In the genomic region with DNA sequence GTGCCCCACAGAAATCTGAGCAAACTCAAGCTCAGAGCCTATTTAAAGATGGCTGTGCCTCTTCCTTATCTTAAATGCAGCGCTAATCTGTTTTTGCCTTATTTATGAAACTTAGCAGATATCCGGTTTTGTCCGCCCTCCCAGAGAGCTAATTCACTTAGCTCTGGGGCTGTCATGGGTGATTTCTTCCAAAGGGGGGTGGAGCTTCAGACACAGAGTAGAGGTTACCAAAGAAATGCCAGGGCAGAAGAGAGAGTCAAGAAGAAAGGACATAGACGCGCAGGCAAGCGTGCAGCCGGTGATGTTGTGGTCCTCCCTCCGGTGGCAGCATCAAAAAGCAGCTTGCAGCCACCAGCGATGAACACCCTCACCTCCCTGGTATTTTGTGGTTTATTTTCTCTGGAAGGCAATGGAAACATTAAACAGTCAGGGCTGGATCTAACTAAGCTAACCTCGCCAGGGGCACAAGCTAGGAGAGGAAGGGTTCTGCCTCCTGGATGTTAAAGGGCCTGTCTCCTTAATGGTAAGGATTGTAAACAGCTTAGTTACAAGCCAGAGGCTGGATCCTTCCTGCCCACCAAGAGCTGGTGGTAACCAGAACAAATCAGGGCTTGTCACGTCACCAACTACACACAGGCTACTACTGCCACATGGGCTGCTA, we compare ENCODE assay signal across 15 mouse cellular contexts.
DNase-seq lines count a peak whose midpoint lies in the region; ATAC-seq and TF ChIP-seq lines count a peak whose summit lies in the region.
"Had no signal": no experiment of that assay in that cellular context is flagged by ENCODE, and none has a peak within 500 bp of the region (broad histone marks: within the 10 kb centered on the region; RNA-seq: fewer than 3 reads in every experiment).

No protein-coding gene starts in this region.

- no peaks in the 10 kb centered on the region for H3K9me3 ChIP-seq in midbrain, postnatal 0 days (ENCODE audit: low read length)
- H3K9me3 ChIP-seq in midbrain, embryonic 15.5 days = no peaks in the 10 kb centered on the region
- H3K9me3 ChIP-seq in embryonic facial prominence, embryonic 11.5 days (replicated peaks; ENCODE audit: control insufficient read depth, low read length) = no peaks in the 10 kb centered on the region
- H3K9me3 ChIP-seq: embryonic facial prominence, embryonic 15.5 days; liver, embryonic 12.5 days had no signal

- no peak overlapping the region for H3K9ac ChIP-seq in midbrain, postnatal 0 days (replicated peaks; ENCODE audit: low read length, poor library complexity, severe bottlenecking)
- no peak overlapping the region for H3K9ac ChIP-seq in midbrain, embryonic 15.5 days
- H3K9ac ChIP-seq in embryonic facial prominence, embryonic 11.5 days (replicated peaks; ENCODE audit: low read length) = no peak overlapping the region
- H3K9ac ChIP-seq: embryonic facial prominence, embryonic 15.5 days; liver, embryonic 12.5 days had no signal

- DNase-seq in midbrain, postnatal 0 days (ENCODE audit: low spot score) = no peak
- DNase-seq in embryonic facial prominence, embryonic 11.5 days (ENCODE audit: low spot score) = peak; percentile 31
- peak; percentile 48 for DNase-seq in kidney, adult 9 months
- no peak for DNase-seq in adrenal gland, postnatal 36 days
- DNase-seq in retina, embryonic 14.5 days (ENCODE audit: low spot score) = no peak
- DNase-seq: cerebellum, postnatal 14 days; heart, adult 18-20 months; lung, postnatal 36 days; right cerebral cortex, postnatal 25 days had no signal

- H3K27ac ChIP-seq in midbrain, postnatal 0 days (ENCODE audit: low read depth, low read length) = no peak overlapping the region
- H3K27ac ChIP-seq in midbrain, embryonic 15.5 days = no peak overlapping the region; the same call in 1 of the 2 replicates
- no peak overlapping the region for H3K27ac ChIP-seq in embryonic facial prominence, embryonic 11.5 days (replicated peaks; ENCODE audit: low read depth, low read length)
- H3K27ac ChIP-seq: embryonic facial prominence, embryonic 15.5 days; liver, embryonic 12.5 days had no signal

- no peaks in the 10 kb centered on the region for H3K4me1 ChIP-seq in midbrain, postnatal 0 days (ENCODE audit: insufficient read depth, low read length)
- no peaks in the 10 kb centered on the region for H3K4me1 ChIP-seq in midbrain, embryonic 15.5 days
- H3K4me1 ChIP-seq in embryonic facial prominence, embryonic 11.5 days (ENCODE audit: control insufficient read depth, insufficient read depth, low read length) = no peaks in the 10 kb centered on the region

- no peak overlapping the region for H3K4me2 ChIP-seq in midbrain, postnatal 0 days (ENCODE audit: low read depth, low read length, poor library complexity, severe bottlenecking)
- no peak overlapping the region for H3K4me2 ChIP-seq in midbrain, embryonic 15.5 days
- H3K4me2 ChIP-seq in embryonic facial prominence, embryonic 11.5 days (ENCODE audit: low read depth, low read length) = no peak overlapping the region
- H3K4me2 ChIP-seq: embryonic facial prominence, embryonic 15.5 days; liver, embryonic 12.5 days had no signal

- no peak for ATAC-seq in midbrain, postnatal 0 days (ENCODE audit: low FRiP score)
- ATAC-seq in midbrain, embryonic 15.5 days (replicated peaks) = no peak
- no peak for ATAC-seq in embryonic facial prominence, embryonic 11.5 days (replicated peaks; ENCODE audit: insufficient number of reproducible peaks, low FRiP score, low TSS enrichment, low read depth)
- ATAC-seq in megakaryocyte-erythroid progenitor cell, adult 5-6 weeks (replicated peaks; ENCODE audit: low FRiP score, low TSS enrichment, poor library complexity, severe bottlenecking) = peak; percentile 80
- ATAC-seq in inflammation-experienced regulatory T-cells, adult 6 months = no peak
- ATAC-seq: liver, embryonic 12.5 days; midbrain, embryonic 16.5 days had no signal

- peak; percentile 29; the same call in 1 of the 2 replicates for TF ChIP-seq CTCF in midbrain, postnatal 0 days (IDR thresholded peaks at IDR 0.05)

- H3K36me3 ChIP-seq in midbrain, postnatal 0 days (ENCODE audit: insufficient read depth, low read length) = no peaks in the 10 kb centered on the region
- no peaks in the 10 kb centered on the region for H3K36me3 ChIP-seq in midbrain, embryonic 15.5 days (replicated peaks)
- H3K36me3 ChIP-seq in embryonic facial prominence, embryonic 11.5 days (replicated peaks; ENCODE audit: control insufficient read depth, insufficient read depth, low read depth, low read length) = no peaks in the 10 kb centered on the region
- H3K36me3 ChIP-seq: embryonic facial prominence, embryonic 15.5 days had no signal

- no peak overlapping the region for H3K4me3 ChIP-seq in midbrain, postnatal 0 days (ENCODE audit: low read depth, low read length)
- H3K4me3 ChIP-seq in midbrain, embryonic 15.5 days = no peak overlapping the region
- no peak overlapping the region for H3K4me3 ChIP-seq in embryonic facial prominence, embryonic 11.5 days (ENCODE audit: low read depth, low read length)
- H3K4me3 ChIP-seq: embryonic facial prominence, embryonic 15.5 days; liver, embryonic 12.5 days had no signal

- H3K27me3 ChIP-seq in midbrain, postnatal 0 days (ENCODE audit: insufficient read depth, low read length) = no peaks in the 10 kb centered on the region
- no peaks in the 10 kb centered on the region for H3K27me3 ChIP-seq in midbrain, embryonic 15.5 days (replicated peaks)
- no peaks in the 10 kb centered on the region for H3K27me3 ChIP-seq in embryonic facial prominence, embryonic 11.5 days (ENCODE audit: control insufficient read depth, insufficient read depth, low read length)
- H3K27me3 ChIP-seq: embryonic facial prominence, embryonic 15.5 days; liver, embryonic 12.5 days had no signal

- WGBS in midbrain, postnatal 0 days = 52% methylated on average over 11 of the region's 11 CpGs
- 63% methylated on average over 11 of the region's 11 CpGs for WGBS in midbrain, embryonic 15.5 days
- 67% methylated on average over 11 of the region's 11 CpGs for WGBS in embryonic facial prominence, embryonic 11.5 days

Comparison
In these comparisons a context has a peak if more than half of its experiments do, and no peak if none do; other contexts are left out.
1. DNase-seq: peak in embryonic facial prominence, embryonic 11.5 days (single experiment) and kidney, adult 9 months (single experiment); none in midbrain, postnatal 0 days (single experiment), adrenal gland, postnatal 36 days (0 of 2) and retina, embryonic 14.5 days (single experiment).